8 mouse cellular contexts compared by ENCODE assay signal in the genomic region with DNA sequence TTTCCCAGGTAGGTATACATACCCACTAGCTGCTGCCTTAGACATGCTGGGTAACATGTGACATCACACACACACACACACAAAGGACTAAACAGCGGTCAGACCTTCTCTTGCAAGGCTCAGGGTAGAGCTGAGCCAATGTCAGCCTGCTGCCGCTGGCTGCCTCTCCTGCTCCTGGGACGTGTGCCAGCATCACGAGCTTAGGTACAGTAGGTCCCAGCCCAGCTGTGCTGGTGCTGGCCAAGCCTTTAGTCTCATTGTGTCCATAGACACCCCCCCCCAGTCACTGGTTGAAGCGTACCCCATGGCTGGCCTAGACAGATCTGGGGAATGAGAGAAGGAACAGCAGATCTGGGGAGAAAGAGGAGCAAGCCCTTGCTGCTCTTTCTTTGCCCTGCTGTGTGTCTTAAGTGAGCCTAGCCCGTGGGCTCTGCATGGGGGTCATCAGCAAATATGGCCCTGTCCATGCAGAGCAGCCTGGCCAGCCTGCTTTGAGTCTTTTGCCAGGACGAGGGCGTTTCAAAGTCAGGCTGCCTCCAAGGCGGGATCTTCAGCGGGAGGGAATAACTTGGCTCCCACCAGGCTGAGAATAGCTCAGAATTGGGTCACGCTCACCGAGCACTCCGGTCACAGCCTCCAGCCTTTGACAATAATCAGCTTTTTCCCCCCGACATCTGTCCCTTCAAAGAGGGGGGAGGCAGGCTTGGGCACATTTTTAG. TPM values are rescaled to one million over a fixed set of nuclear protein-coding genes. Genes with fewer than 3 reads are reported as not detected.
DNase-seq lines count a peak whose midpoint lies in the region; ATAC-seq lines count a peak whose summit lies in the region.

No protein-coding gene starts in this region.

- H3K4me1 ChIP-seq in hindbrain, embryonic 14.5 days (replicated peaks; ENCODE audit: control insufficient read depth, insufficient read depth, low read length), result peaks cover 28% of the 10 kb centered on the region

- peaks cover 3% of the 10 kb centered on the region; the same call in 1 of the 2 replicates for H3K36me3 ChIP-seq in hindbrain, embryonic 14.5 days (replicated peaks; ENCODE audit: control insufficient read depth, insufficient read depth)

- WGBS in hindbrain, embryonic 14.5 days, result 12% methylated on average over 14 of the region's 14 CpGs

- intact Hi-C loops in left cerebral cortex, postnatal 4 days (cut with DNase I), result no loop called here

- H3K9ac ChIP-seq in hindbrain, embryonic 14.5 days, result peak overlapping the region; percentile 45

- peak; percentile 57 for ATAC-seq in hindbrain, embryonic 14.5 days (ENCODE audit: low FRiP score)
- ATAC-seq in megakaryocyte-erythroid progenitor cell, adult 5-6 weeks (replicated peaks; ENCODE audit: low FRiP score, low TSS enrichment, poor library complexity, severe bottlenecking), result no peak

- no peaks in the 10 kb centered on the region for H3K9me3 ChIP-seq in hindbrain, embryonic 14.5 days (ENCODE audit: control insufficient read depth, low read length)

- H3K27ac ChIP-seq in hindbrain, embryonic 14.5 days, result peak overlapping the region; percentile 82

- no peak overlapping the region for H3K4me3 ChIP-seq in hindbrain, embryonic 14.5 days (replicated peaks; ENCODE audit: low read length)

- no peaks in the 10 kb centered on the region for H3K27me3 ChIP-seq in hindbrain, embryonic 14.5 days (ENCODE audit: control insufficient read depth, insufficient read depth, low read length)

- peak; percentile 42 for DNase-seq in embryo, embryonic 10 days (ENCODE audit: low spot score)
- no peak for DNase-seq in embryo, embryonic 9.5 days (ENCODE audit: extremely low spot score)
- peak; percentile 75 to 78 for DNase-seq in cerebellum, adult 18-20 months
- peak; percentile 81 for DNase-seq in gastrocnemius, postnatal 10 days
- peak; percentile 59 for DNase-seq in hindbrain, embryonic 14.5 days (ENCODE audit: low spot score)
- DNase-seq in left cerebral cortex, postnatal 4 days, result peak; percentile 92
- DNase-seq in ovary, postnatal 14 days (ENCODE audit: low spot score), result peak; percentile 64

- H3K4me2 ChIP-seq in hindbrain, embryonic 14.5 days (replicated peaks), result 0 out of 2 replicates have a peak overlapping the region, but pooled peaks have one; percentile 2

RNA-seq across cellular contexts. Expression of gene Trmt61a, which starts 9.6 kb away (rescaled TPM):
- 1 to 10 TPM; 3.8 to 5.4 TPM for total RNA-seq in gastrocnemius, postnatal 10 days (2021)
- polyA plus RNA-seq in hindbrain, embryonic 14.5 days (2014; fragmentation: Nextera tagmentation; extraction: Ambion mirVana), result 6.1 and 7.2 TPM in 2 replicates
- total RNA-seq in left cerebral cortex, postnatal 4 days (2021), result 10 to 100 TPM; 21.3 to 22.0 TPM
- 20.5 and 26.7 TPM in 2 replicates for total RNA-seq in megakaryocyte-erythroid progenitor cell, adult 5-6 weeks (2014; fragmentation: Nextera tagmentation)
- total RNA-seq in megakaryocyte-erythroid progenitor cell, adult 5-6 weeks (2017), result 11.1 and 15.4 TPM in 2 replicates

RNA-seq across cellular contexts. Expression of gene Ckb, which starts 15.4 kb away (rescaled TPM):
- 10 to 100 TPM; 37.7 to 68.3 TPM for total RNA-seq in gastrocnemius, postnatal 10 days (2021)
- 1,434 and 1,576 TPM in 2 replicates for polyA plus RNA-seq in hindbrain, embryonic 14.5 days (2014; fragmentation: Nextera tagmentation; extraction: Ambion mirVana)
- total RNA-seq in left cerebral cortex, postnatal 4 days (2021), result 100 to 1,000 TPM; 638 to 668 TPM
- 2.7 TPM in 1 of 2 replicates, not detected in the other for total RNA-seq in megakaryocyte-erythroid progenitor cell, adult 5-6 weeks (2014; fragmentation: Nextera tagmentation)
- total RNA-seq in megakaryocyte-erythroid progenitor cell, adult 5-6 weeks (2017), result 1.5 and 4.4 TPM in 2 replicates

RNA-seq across cellular contexts. Expression of gene Bag5, which starts 25.5 kb away (rescaled TPM):
- 10 to 100 TPM; 17.5 to 21.1 TPM for total RNA-seq in gastrocnemius, postnatal 10 days (2021)
- polyA plus RNA-seq in hindbrain, embryonic 14.5 days (2014; fragmentation: Nextera tagmentation; extraction: Ambion mirVana), result 65.5 and 71.6 TPM in 2 replicates
- 10 to 100 TPM; 42.0 to 43.6 TPM for total RNA-seq in left cerebral cortex, postnatal 4 days (2021)
- total RNA-seq in megakaryocyte-erythroid progenitor cell, adult 5-6 weeks (2014; fragmentation: Nextera tagmentation), result 27.7 and 28.9 TPM in 2 replicates
- total RNA-seq in megakaryocyte-erythroid progenitor cell, adult 5-6 weeks (2017), result 33.0 and 52.3 TPM in 2 replicates

RNA-seq across cellular contexts. Expression of gene Apopt1, which starts 25.6 kb away (rescaled TPM):
- 10 to 100 TPM; 34.7 to 39.5 TPM for total RNA-seq in gastrocnemius, postnatal 10 days (2021)
- 48.2 and 61.4 TPM in 2 replicates for polyA plus RNA-seq in hindbrain, embryonic 14.5 days (2014; fragmentation: Nextera tagmentation; extraction: Ambion mirVana)
- total RNA-seq in left cerebral cortex, postnatal 4 days (2021), result 10 to 100 TPM; 27.0 to 33.0 TPM
- 62.7 and 67.7 TPM in 2 replicates for total RNA-seq in megakaryocyte-erythroid progenitor cell, adult 5-6 weeks (2014; fragmentation: Nextera tagmentation)
- 55.5 and 56.4 TPM in 2 replicates for total RNA-seq in megakaryocyte-erythroid progenitor cell, adult 5-6 weeks (2017)

Comparison
In these comparisons a context has a peak if more than half of its experiments do, and no peak if none do; other contexts are left out.
1. RNA of gene Ckb, which starts 15.4 kb away (total RNA-seq): 638 to 668 TPM in left cerebral cortex, postnatal 4 days; 37.7 to 68.3 TPM in gastrocnemius, postnatal 10 days and 1.5 to 4.4 TPM in megakaryocyte-erythroid progenitor cell, adult 5-6 weeks; every median in the first group is over 4 times any median in the second.